In genomic region chr8:13529891-13530316, GRCm38 (mm10) we compare ENCODE assay signal across 8 mouse cellular contexts. TPM values are rescaled to one million over a fixed set of nuclear protein-coding genes. Genes with fewer than 3 reads are reported as not detected.
DNase-seq lines count a peak whose midpoint lies in the region; ATAC-seq and TF ChIP-seq lines count a peak whose summit lies in the region.
"Had no signal": no experiment of that assay in that cellular context is flagged by ENCODE, and none has a peak within 500 bp of the region (broad histone marks: within the 10 kb centered on the region; RNA-seq: fewer than 3 reads in every experiment).

No protein-coding gene starts in this region.

- peak; percentile 86 for TF ChIP-seq EP300 in heart, adult 2 months (IDR thresholded peaks at IDR 0.05; ENCODE audit: insufficient read depth, low read depth, low read length)

- no peaks in the 10 kb centered on the region for H3K27me3 ChIP-seq in heart, adult 2 months (ENCODE audit: control insufficient read depth, insufficient read depth, low read length)
- H3K27me3 ChIP-seq in kidney, embryonic 16.5 days (ENCODE audit: insufficient read depth, low read length) = no peaks in the 10 kb centered on the region
- no peaks in the 10 kb centered on the region for H3K27me3 ChIP-seq in lung, embryonic 15.5 days
- H3K27me3 ChIP-seq in stomach, embryonic 14.5 days (ENCODE audit: control insufficient read depth, insufficient read depth, low read length) = no peaks in the 10 kb centered on the region

- WGBS in heart, adult 2 months = 9% methylated on average over 7 of the region's 7 CpGs
- WGBS in kidney, embryonic 16.5 days = 56% methylated on average over 7 of the region's 7 CpGs
- WGBS in lung, embryonic 15.5 days = 19% methylated on average over 7 of the region's 7 CpGs
- WGBS in stomach, embryonic 14.5 days = 43% methylated on average over 7 of the region's 7 CpGs

- no peak overlapping the region for H3K4me3 ChIP-seq in heart, adult 2 months
- H3K4me3 ChIP-seq in kidney, embryonic 16.5 days (ENCODE audit: low read length) = no peak overlapping the region
- H3K4me3 ChIP-seq in lung, embryonic 15.5 days = no peak overlapping the region
- no peak overlapping the region for H3K4me3 ChIP-seq in stomach, embryonic 14.5 days (ENCODE audit: low read depth, low read length)

- TF ChIP-seq CTCF in heart, adult 2 months (IDR thresholded peaks at IDR 0.05) = no peak

- peak overlapping the region; percentile 72 for H3K27ac ChIP-seq in heart, adult 2 months
- H3K27ac ChIP-seq in kidney, embryonic 16.5 days (ENCODE audit: low read length) = peak overlapping the region; percentile 81
- peak overlapping the region; percentile 85 for H3K27ac ChIP-seq in lung, embryonic 15.5 days
- peak overlapping the region; percentile 81 for H3K27ac ChIP-seq in stomach, embryonic 14.5 days (ENCODE audit: low read length)
- H3K27ac ChIP-seq: liver, embryonic 14.5 days had no signal

- H3K9ac ChIP-seq in heart, adult 2 months (ENCODE audit: low read depth, low read length) = no peak overlapping the region
- no peak overlapping the region for H3K9ac ChIP-seq in kidney, embryonic 16.5 days (replicated peaks; ENCODE audit: low read length)
- no peak overlapping the region for H3K9ac ChIP-seq in lung, embryonic 15.5 days
- no peak overlapping the region for H3K9ac ChIP-seq in stomach, embryonic 14.5 days (replicated peaks; ENCODE audit: low read depth, low read length)
- H3K9ac ChIP-seq: liver, embryonic 14.5 days had no signal

- TF ChIP-seq POLR2A in heart, adult 2 months (IDR thresholded peaks at IDR 0.05; ENCODE audit: insufficient read depth, low read depth, low read length) = no peak; the same call in 1 of the 2 replicates

- H3K9me3 ChIP-seq in kidney, embryonic 16.5 days (ENCODE audit: low read length) = peaks cover 4% of the 10 kb centered on the region; the same call in 1 of the 2 replicates
- no peaks in the 10 kb centered on the region for H3K9me3 ChIP-seq in lung, embryonic 15.5 days
- H3K9me3 ChIP-seq in stomach, embryonic 14.5 days (ENCODE audit: control insufficient read depth, low read depth, low read length) = no peaks in the 10 kb centered on the region; the same call in 1 of the 2 replicates

- no peak overlapping the region for H3K4me2 ChIP-seq in kidney, embryonic 16.5 days (replicated peaks; ENCODE audit: low read depth, low read length)
- H3K4me2 ChIP-seq in lung, embryonic 15.5 days = no peak overlapping the region
- H3K4me2 ChIP-seq in stomach, embryonic 14.5 days (replicated peaks; ENCODE audit: low read depth, low read length) = no peak overlapping the region

- DNase-seq in adrenal gland, postnatal 14 days = peak; percentile 77
- DNase-seq in cerebellum, adult 8-10 months = peak; percentile 90
- peak; percentile 84 to 90 for DNase-seq in heart, adult 2 months

- H3K4me1 ChIP-seq in heart, adult 2 months (ENCODE audit: control insufficient read depth, insufficient read depth, low read length) = peaks cover 24% of the 10 kb centered on the region
- H3K4me1 ChIP-seq in kidney, embryonic 16.5 days (ENCODE audit: insufficient read depth, low read length) = peaks cover 41% of the 10 kb centered on the region
- peaks cover 44% of the 10 kb centered on the region for H3K4me1 ChIP-seq in lung, embryonic 15.5 days
- peaks cover 32% of the 10 kb centered on the region for H3K4me1 ChIP-seq in stomach, embryonic 14.5 days (ENCODE audit: control insufficient read depth, insufficient read depth, low read length)

- no peaks in the 10 kb centered on the region for H3K79me2 ChIP-seq in heart, adult 2 months (replicated peaks; ENCODE audit: control insufficient read depth, insufficient read depth, low read length)

- intact Hi-C loops in heart, adult 2 months (cut with DNase I) = loop anchor here (1.0 kb wide), 2 partner anchors 37 to 40 kb away; no protein-coding TSS in a partner anchor

- H3K36me3 ChIP-seq in heart, adult 2 months (ENCODE audit: control insufficient read depth, insufficient read depth, low read length) = 0 out of 2 replicates have a peak, but pooled peaks cover 2% of the 10 kb centered on the region
- no peaks in the 10 kb centered on the region for H3K36me3 ChIP-seq in kidney, embryonic 16.5 days (ENCODE audit: insufficient read depth, low read length)
- H3K36me3 ChIP-seq in lung, embryonic 15.5 days = no peaks in the 10 kb centered on the region
- no peaks in the 10 kb centered on the region for H3K36me3 ChIP-seq in stomach, embryonic 14.5 days (ENCODE audit: control insufficient read depth, insufficient read depth, low read length)

- peak; percentile 53 for ATAC-seq in kidney, embryonic 16.5 days (ENCODE audit: low FRiP score, low TSS enrichment)
- peak; percentile 88 for ATAC-seq in lung, embryonic 15.5 days (ENCODE audit: borderline replicate concordance, extremely low read depth, low FRiP score, low TSS enrichment)
- ATAC-seq in stomach, embryonic 14.5 days (ENCODE audit: insufficient number of reproducible peaks, insufficient read depth, low FRiP score, low read depth) = peak; percentile 53; the same call in 1 of the 2 replicates
- no peak for ATAC-seq in erythroblast, adult 5-6 weeks (replicated peaks; ENCODE audit: low FRiP score, poor library complexity, severe bottlenecking)

RNA-seq across cellular contexts. Expression of gene 1700029H14Rik, which starts 32.4 kb away (rescaled TPM):
- not detected in 2 replicates for total RNA-seq in adrenal gland, postnatal 14 days (2021)
- total RNA-seq in heart, adult 2 months (2021) = not detected
- polyA plus RNA-seq in heart, adult 2 months (2012; rRNA removed) = 0.32 and 0.45 TPM in 2 replicates
- not detected in 2 replicates for polyA plus RNA-seq in kidney, embryonic 16.5 days (2015; fragmentation: Nextera tagmentation; extraction: Ambion mirVana)
- polyA plus RNA-seq in lung, embryonic 15.5 days (2015; fragmentation: Nextera tagmentation; extraction: Ambion mirVana) = not detected in 2 replicates
- polyA plus RNA-seq in stomach, embryonic 14.5 days (2014; fragmentation: Nextera tagmentation; extraction: Ambion mirVana) = not detected in 2 replicates
- not detected in 2 replicates for total RNA-seq in erythroblast, adult 5-6 weeks (2015; ENCODE audit: low replicate concordance)
- not detected in 2 replicates for total RNA-seq in erythroblast, adult 5-6 weeks (2017; ENCODE audit: low replicate concordance)

RNA-seq across cellular contexts. Expression of gene Gas6, which starts 35.6 kb away (rescaled TPM):
- 76.0 and 81.6 TPM in 2 replicates for total RNA-seq in adrenal gland, postnatal 14 days (2021)
- 100 to 1,000 TPM; 114 to 129 TPM for total RNA-seq in heart, adult 2 months (2021)
- polyA plus RNA-seq in heart, adult 2 months (2012; rRNA removed) = 133 and 153 TPM in 2 replicates
- polyA plus RNA-seq in kidney, embryonic 16.5 days (2015; fragmentation: Nextera tagmentation; extraction: Ambion mirVana) = 70.1 and 76.9 TPM in 2 replicates
- polyA plus RNA-seq in lung, embryonic 15.5 days (2015; fragmentation: Nextera tagmentation; extraction: Ambion mirVana) = 74.8 and 85.7 TPM in 2 replicates
- polyA plus RNA-seq in stomach, embryonic 14.5 days (2014; fragmentation: Nextera tagmentation; extraction: Ambion mirVana) = 67.7 and 68.7 TPM in 2 replicates
- total RNA-seq in erythroblast, adult 5-6 weeks (2015; ENCODE audit: low replicate concordance) = not detected in 2 replicates
- total RNA-seq in erythroblast, adult 5-6 weeks (2017; ENCODE audit: low replicate concordance) = 0.09 and 3.1 TPM in 2 replicates
